Mouse (Mus musculus) MEL (cell line): ENCODE results near the gene Mns1. TPM values are rescaled to one million over a fixed set of nuclear protein-coding genes. Genes with fewer than 3 reads are reported as not detected.

Experiments
- DNase-seq: peaks from one replicate; pipeline ENCODE4 v3.0.0; 2011; ENCODE audit warnings: low read depth, low spot score
- H3K27ac ChIP-seq: 2 replicates; pipeline ENCODE4 v1.5.1; 2012; ENCODE audit warnings: low read depth, mild to moderate bottlenecking, control low read depth, low read length, moderate library complexity; ENCODE audit not compliant: control insufficient read depth
- H3K27me3 ChIP-seq, 2 experiments: fragments of 150-350 bp in 1 of 2; sonication (generic) in 1 of 2; 2 replicates each; pipeline ENCODE4 v1.6.1; 2012; ENCODE audit warnings: low read length in 2 of 2, mild to moderate bottlenecking in 2 of 2, improper control_type of control experiment in 1 of 2, moderate library complexity in 1 of 2; ENCODE audit not compliant: insufficient read depth in 2 of 2, control insufficient read depth in 1 of 2
- H3K36me3 ChIP-seq, 2 experiments: 2 replicates each; pipeline ENCODE4 v1.6.1; 2012 to 2014; ENCODE audit warnings: low read length in 2 of 2, improper control_type of control experiment in 1 of 2, inconsistent platforms in 1 of 2, mild to moderate bottlenecking in 1 of 2; ENCODE audit not compliant: insufficient read depth in 2 of 2, control insufficient read depth in 1 of 2
- H3K4me1 ChIP-seq, 2 experiments: fragments of 150-350 bp in 1 of 2; sonication (generic) in 1 of 2; 2 replicates each; pipeline ENCODE4 v1.6.1; 2012; ENCODE audit warnings: low read length in 2 of 2, improper control_type of control experiment in 1 of 2, mild to moderate bottlenecking in 1 of 2; ENCODE audit not compliant: insufficient read depth in 2 of 2, control insufficient read depth in 1 of 2
- H3K4me3 ChIP-seq, 2 experiments: fragments of 150-350 bp in 1 of 2; sonication (generic) in 1 of 2; 2 replicates each; pipeline ENCODE4 v1.5.1; 2012; ENCODE audit warnings: low read depth in 2 of 2, low read length in 2 of 2, mild to moderate bottlenecking in 2 of 2, moderate library complexity in 2 of 2, control low read depth in 1 of 2, improper control_type of control experiment in 1 of 2; ENCODE audit not compliant: control insufficient read depth in 1 of 2, insufficient read depth in 1 of 2
- H3K79me2 ChIP-seq: 2 replicates; pipeline ENCODE4 v1.6.1; 2012; ENCODE audit warnings: mild to moderate bottlenecking, low read length, moderate library complexity; ENCODE audit not compliant: control insufficient read depth, poor library complexity, insufficient read depth
- H3K9ac ChIP-seq: 2 replicates; pipeline ENCODE4 v1.6.1; 2012; ENCODE audit warnings: low read depth, mild to moderate bottlenecking, control low read depth, low read length, moderate library complexity; ENCODE audit not compliant: control insufficient read depth, poor library complexity, severe bottlenecking
- H3K9me3 ChIP-seq: fragments of 150-350 bp; sonication (generic); replicated peaks from 2 replicates; pipeline ENCODE4 v1.6.1; 2012; ENCODE audit warnings: mild to moderate bottlenecking, low read length, improper control_type of control experiment, moderate library complexity; ENCODE audit not compliant: insufficient read depth
- CHD1 ChIP-seq: IDR thresholded peaks from 2 replicates; pipeline ENCODE4 v1.6.1; 2012; ENCODE audit warnings: low read depth, mild to moderate bottlenecking, inconsistent platforms, low read length, improper control_type of control experiment
- CTCF ChIP-seq, 3 experiments: IDR thresholded peaks in 2 of 3; conservative IDR thresholded peaks in 1 of 3; 2 replicates each; pipeline ENCODE4 v1.5.1; 2011 to 2012; ENCODE audit warnings: low read length in 3 of 3, low read depth in 2 of 3, mild to moderate bottlenecking in 2 of 3, improper control_type of control experiment in 1 of 3, inconsistent platforms in 1 of 3, mixed read lengths in 1 of 3, moderate library complexity in 1 of 3; ENCODE audit not compliant: control insufficient read depth in 1 of 3, insufficient read depth in 1 of 3, poor library complexity in 1 of 3, severe bottlenecking in 1 of 3
- E2F4 ChIP-seq: IDR thresholded peaks from 2 replicates; pipeline ENCODE4 v1.6.1; 2011; ENCODE audit warnings: low read depth, low read length, improper control_type of control experiment, borderline replicate concordance
- EP300 ChIP-seq, 2 experiments: IDR thresholded peaks; 2 replicates each; pipeline ENCODE4 v1.6.1; 2011; ENCODE audit warnings: improper control_type of control experiment in 2 of 2, low read length in 2 of 2, low read depth in 1 of 2, mild to moderate bottlenecking in 1 of 2
- MAFK ChIP-seq: IDR thresholded peaks from 2 replicates; pipeline ENCODE4 v1.6.1; 2011; ENCODE audit warnings: low read depth, mild to moderate bottlenecking, low read length, improper control_type of control experiment, borderline replicate concordance
- MXI1 ChIP-seq: IDR thresholded peaks from 2 replicates; pipeline ENCODE4 v1.6.1; 2011; ENCODE audit warnings: mild to moderate bottlenecking, low read depth, low read length, improper control_type of control experiment
- POLR2AphosphoS5 ChIP-seq: IDR thresholded peaks from 2 replicates; pipeline ENCODE4 v1.6.1; 2012; ENCODE audit warnings: low read depth, borderline replicate concordance, mild to moderate bottlenecking, inconsistent platforms, low read length, moderate library complexity, mixed read lengths
- RAD21 ChIP-seq: IDR thresholded peaks from 2 replicates; pipeline ENCODE4 v1.6.1; 2011; ENCODE audit warnings: mild to moderate bottlenecking, low read depth, low read length, improper control_type of control experiment
- RCOR1 ChIP-seq: IDR thresholded peaks from 2 replicates; pipeline ENCODE4 v1.6.1; 2012; ENCODE audit warnings: low read depth, mild to moderate bottlenecking, inconsistent platforms, low read length, improper control_type of control experiment
- SMC3 ChIP-seq: IDR thresholded peaks from 2 replicates; pipeline ENCODE4 v1.6.1; 2011; ENCODE audit warnings: low read depth, low read length, improper control_type of control experiment
- TAL1 ChIP-seq: IDR thresholded peaks from 2 replicates; pipeline ENCODE4 v1.6.1; 2012; ENCODE audit warnings: mild to moderate bottlenecking, inconsistent platforms, low read length, moderate library complexity, mixed read lengths
- TBP ChIP-seq: IDR thresholded peaks from 2 replicates; pipeline ENCODE4 v1.8.0; 2011; ENCODE audit warnings: low read depth, low read length, improper control_type of control experiment
- TCF12 ChIP-seq: IDR thresholded peaks from 2 replicates; pipeline ENCODE4 v1.6.1; 2014; ENCODE audit warnings: low read depth, mild to moderate bottlenecking, inconsistent platforms, low read length, improper control_type of control experiment, moderate library complexity
- USF1 ChIP-seq: IDR thresholded peaks from 2 replicates; pipeline ENCODE4 v1.6.1; 2014; ENCODE audit warnings: low read depth, mild to moderate bottlenecking, inconsistent platforms, low read length, improper control_type of control experiment, moderate library complexity
- ZC3H11A ChIP-seq: IDR thresholded peaks from 2 replicates; pipeline ENCODE4 v1.6.1; 2012; ENCODE audit warnings: low read depth, mild to moderate bottlenecking, inconsistent platforms, low read length, improper control_type of control experiment
- ZNF384 ChIP-seq: IDR thresholded peaks from 2 replicates; pipeline ENCODE4 v1.6.1; 2012; ENCODE audit warnings: low read depth, mild to moderate bottlenecking, inconsistent platforms, low read length, improper control_type of control experiment
- polyA plus RNA-seq, 2 experiments: library from polyadenylated mRNA; stranded (reverse) in 1 of 2; unstranded in 1 of 2; fragments of >175 nt in 1 of 2; fragments of >200 nt in 1 of 2; gene quantifications; 2 replicates each; pipeline versions ENCODE4 v1.2.1 to v1.2.4; 2012; ENCODE audit warnings: low replicate concordance in 2 of 2, low read depth in 1 of 2; ENCODE audit not compliant: insufficient read length in 2 of 2, insufficient read depth in 1 of 2, missing spikeins in 1 of 2
- total RNA-seq: library from RNA; depleted of rRNA; stranded (reverse); fragments of 300-350 nt; gene quantifications from 2 replicates; pipeline ENCODE4 v1.2.3, GENCODE M21; 2012

Gene Mns1
- total and polyA plus RNA-seq, 3 experiments, result 54.0 to 54.8 TPM; not detected in 1

- no peak overlapping the region for H3K4me3 ChIP-seq
- no peaks in the 10 kb centered on the region for H3K79me2 ChIP-seq
- DNase-seq, result no peak
- no peaks in the 10 kb centered on the region for H3K36me3 ChIP-seq
- TF ChIP-seq USF1 (no peak), TBP (no peak), E2F4 (no peak), TCF12 (no peak), ZC3H11A (peak; percentile 37; the same call in 1 of the 2 replicates), TAL1 (no peak), SMC3 (peak; percentile 43; the same call in 1 of the 2 replicates), RAD21 (peak; percentile 56), CTCF (IDR thresholded peaks at IDR 0.05 in 2 of 3, conservative IDR thresholded peaks at IDR 0.05 in 1 of 3; ENCODE audit: control insufficient read depth in 1 of 3, insufficient read depth in 1 of 3, low read depth in 2 of 3, low read length in 3 of 3, poor library complexity in 1 of 3, severe bottlenecking in 1 of 3) (peak; percentile 40 to 49 (median 41)), POLR2AphosphoS5 (no peak), ZNF384 (no peak)
- H3K9me3 ChIP-seq, result no peaks in the 10 kb centered on the region
- no peaks in the 10 kb centered on the region; a peak in 2 of 4 replicates for H3K4me1 ChIP-seq
- no peak overlapping the region for H3K9ac ChIP-seq
- H3K27me3 ChIP-seq, result no peaks in the 10 kb centered on the region
- H3K27ac ChIP-seq, result no peak overlapping the region
These were observed 15.1 kb upstream of the Mns1 start for GRCm38 (mm10) chr9:72422753-72423152.

GRCm38 (mm10) chr9:72425300-72425850, 12.4 kb upstream of the Mns1 start:
- H3K4me3 ChIP-seq, result no peak overlapping the region
- no peak for DNase-seq
- TF ChIP-seq EP300 (IDR thresholded peaks at IDR 0.05; ENCODE audit: low read depth in 1 of 2, low read length in 2 of 2) (no peak), RCOR1 (no peak), TCF12 (no peak), MAFK (no peak), MXI1 (no peak), CHD1 (no peak)
- TF ChIP-seq, all 39 proteins: peak for 0
- H3K36me3 ChIP-seq, result no peaks in the 10 kb centered on the region
- H3K9me3 ChIP-seq, result no peaks in the 10 kb centered on the region
- H3K4me1 ChIP-seq, result no peaks in the 10 kb centered on the region; a peak in 2 of 4 replicates
- H3K9ac ChIP-seq, result no peak overlapping the region
- H3K27ac ChIP-seq, result no peak overlapping the region
- peaks cover 1 to 9% of the 10 kb centered on the region in 2 experiments; a peak in 2 of 4 replicates for H3K27me3 ChIP-seq
- H3K79me2 ChIP-seq, result no peaks in the 10 kb centered on the region
